Mouse (Mus musculus): ENCODE results near the gene Fras1.

Gene Fras1

GRCm38 (mm10) chr5:96574586-96574985 is 200.8 kb downstream of the Fras1 start:
- in situ Hi-C loops (cut with MseI, MboI): no loop called here

GRCm38 (mm10) chr5:96578705-96579104 is 204.9 kb downstream of the Fras1 start:
- in situ Hi-C loops (cut with MseI, MboI): no loop called here

DNA sequence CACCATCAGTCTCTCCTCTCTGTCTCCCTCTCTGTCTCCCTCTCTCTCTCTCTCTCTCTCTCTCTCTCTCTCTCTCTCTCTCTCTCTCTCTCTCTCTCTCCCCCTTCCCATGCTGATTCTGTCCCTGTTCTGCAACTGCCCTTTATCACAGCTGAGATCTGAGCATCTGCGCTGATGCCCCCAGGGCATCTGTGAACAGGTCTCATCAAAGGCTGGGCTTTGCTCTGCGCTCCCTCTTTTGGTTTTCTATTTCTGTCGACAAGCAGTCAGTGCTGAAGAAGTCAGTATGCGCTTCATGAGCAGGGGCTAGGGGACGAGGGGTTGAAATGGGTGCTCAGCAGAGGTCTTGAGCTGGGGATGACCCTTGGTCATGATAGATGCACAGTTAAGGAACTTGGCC is 206.2 kb downstream of the Fras1 start:
- in situ Hi-C loops (cut with MseI, MboI): no loop called here

DNA sequence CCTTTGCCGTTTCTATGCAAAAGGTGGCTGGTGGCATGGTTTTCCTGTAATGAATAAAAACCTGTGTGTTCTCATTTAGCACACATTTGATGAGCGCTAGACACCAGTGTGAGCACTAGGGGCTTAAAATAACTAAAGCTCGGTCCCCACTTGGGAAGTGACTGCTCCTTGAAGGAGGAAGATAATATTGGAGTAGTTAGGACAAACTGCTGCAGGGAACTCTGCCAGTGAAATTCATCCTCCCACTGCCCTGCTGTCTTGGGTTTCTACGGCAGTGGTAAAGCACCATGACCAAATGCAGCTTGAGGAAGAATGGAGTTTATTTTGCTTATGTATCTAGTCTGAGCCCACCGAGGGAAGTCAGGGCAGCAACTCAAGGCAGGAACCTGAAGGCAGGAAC is 211.0 kb downstream of the Fras1 start:
- in situ Hi-C loops (cut with MseI, MboI): no loop called here

DNA sequence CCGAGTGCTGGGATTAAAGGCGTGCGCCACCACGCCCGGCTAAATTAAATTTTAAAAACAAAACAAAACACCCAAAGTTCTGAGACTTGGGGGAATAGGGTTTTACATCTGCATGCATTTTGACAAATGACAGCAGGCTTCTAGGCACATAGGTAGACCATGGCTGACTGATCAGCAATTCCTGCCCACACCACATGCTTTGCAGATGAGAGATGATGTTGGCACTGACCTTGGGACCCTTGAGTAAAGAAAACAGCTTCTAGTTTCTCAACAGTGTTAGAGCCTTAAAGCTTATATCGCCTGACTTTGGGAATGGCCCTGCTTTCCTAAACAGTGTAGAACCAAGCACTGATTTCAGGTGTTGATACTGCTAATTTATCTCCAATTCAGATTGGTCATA is 216.9 kb downstream of the Fras1 start:
- in situ Hi-C loops (cut with MseI, MboI): no loop called here

DNA sequence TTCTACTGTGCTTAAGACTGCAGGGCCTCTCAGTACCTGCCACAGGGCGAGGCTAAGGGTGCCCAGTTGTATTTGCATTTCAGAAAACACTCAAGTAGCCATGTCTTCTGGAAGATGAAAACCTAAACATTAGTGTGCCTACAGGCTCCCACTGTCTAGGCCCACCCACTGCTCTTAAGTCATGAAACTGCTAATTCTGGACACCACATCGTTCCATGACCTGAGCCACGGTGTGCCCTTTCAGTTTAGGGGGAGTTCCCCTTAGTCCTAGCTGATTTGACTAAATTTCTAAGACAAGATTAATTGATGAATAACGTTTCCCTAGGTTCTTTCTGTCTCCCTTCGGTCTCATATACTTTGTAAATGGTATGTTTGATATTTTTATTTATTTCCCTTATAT is 222.0 kb downstream of the Fras1 start:
- in situ Hi-C loops (cut with MseI, MboI): no loop called here

GRCm38 (mm10) chr5:96603974-96604769 is 230.4 kb downstream of the Fras1 start:
- in situ Hi-C loops (cut with MseI, MboI): no loop called here

- in situ Hi-C loops (cut with MseI, MboI): no loop called here
These were observed 234.3 kb downstream of the Fras1 start for GRCm38 (mm10) chr5:96608036-96608435.

GRCm38 (mm10) chr5:96608581-96609280 is 235.0 kb downstream of the Fras1 start:
- in situ Hi-C loops (cut with MseI, MboI): no loop called here

GRCm38 (mm10) chr5:96612077-96612476 is 238.3 kb downstream of the Fras1 start:
- in situ Hi-C loops (cut with MseI, MboI): no loop called here

DNA sequence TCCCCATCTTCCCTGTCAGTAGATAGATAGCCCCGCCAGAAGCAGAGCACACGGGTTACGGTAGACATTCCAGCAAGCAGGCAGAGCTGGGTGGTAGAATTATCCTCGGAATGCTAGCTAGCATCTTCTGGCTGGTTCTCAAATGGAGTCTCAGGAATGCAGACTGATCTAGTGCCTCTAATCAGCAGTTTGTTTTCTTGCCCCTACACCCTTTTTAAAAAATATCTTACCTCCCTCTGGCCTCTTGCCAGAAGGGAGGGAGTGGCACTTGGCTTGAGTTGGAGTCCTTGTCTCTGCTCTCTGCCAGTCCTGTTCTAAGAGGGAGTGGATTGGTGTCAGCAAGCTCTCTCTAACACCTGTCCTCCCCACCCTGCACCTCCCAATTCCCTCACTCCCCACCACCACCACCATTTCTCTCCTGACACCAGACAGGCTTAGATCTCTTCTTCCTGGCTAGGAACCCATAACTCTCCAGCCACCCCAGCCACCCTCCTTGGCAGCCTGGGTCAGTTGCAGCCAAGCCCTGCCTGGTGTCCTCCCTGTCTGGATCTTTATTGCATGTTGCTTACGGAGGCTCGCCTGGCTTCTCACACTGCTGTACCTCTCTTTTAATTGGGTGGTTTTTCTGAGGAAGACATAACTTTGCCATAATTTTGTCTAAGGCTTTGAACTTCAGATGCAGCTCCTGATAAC is 243.3 kb downstream of the Fras1 start:
- in situ Hi-C loops (cut with MseI, MboI): no loop called here

DNA sequence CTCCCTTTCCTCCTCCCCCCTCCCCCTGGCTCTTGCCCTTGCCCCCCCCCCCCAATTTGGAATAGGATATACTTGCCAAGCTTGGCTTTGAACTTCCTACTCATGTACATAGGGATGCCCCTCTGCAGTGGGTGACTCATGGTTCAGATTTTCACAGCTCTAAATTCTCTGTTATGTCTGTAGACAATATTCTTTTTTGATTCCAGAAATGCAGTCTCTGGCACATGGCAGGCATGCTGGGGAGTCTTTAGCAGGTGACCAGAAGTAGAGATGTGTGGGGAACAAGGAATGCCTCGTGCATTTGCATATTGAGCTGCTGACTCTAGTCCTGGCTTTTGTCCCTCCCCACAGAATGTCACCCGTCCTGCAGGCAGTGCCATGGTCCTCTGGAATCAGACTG is 244.3 kb downstream of the Fras1 start:
- in situ Hi-C loops (cut with MseI, MboI): no loop called here

GRCm38 (mm10) chr5:96620209-96620608 is 246.5 kb downstream of the Fras1 start:
- in situ Hi-C loops (cut with MseI, MboI): no loop called here

DNA sequence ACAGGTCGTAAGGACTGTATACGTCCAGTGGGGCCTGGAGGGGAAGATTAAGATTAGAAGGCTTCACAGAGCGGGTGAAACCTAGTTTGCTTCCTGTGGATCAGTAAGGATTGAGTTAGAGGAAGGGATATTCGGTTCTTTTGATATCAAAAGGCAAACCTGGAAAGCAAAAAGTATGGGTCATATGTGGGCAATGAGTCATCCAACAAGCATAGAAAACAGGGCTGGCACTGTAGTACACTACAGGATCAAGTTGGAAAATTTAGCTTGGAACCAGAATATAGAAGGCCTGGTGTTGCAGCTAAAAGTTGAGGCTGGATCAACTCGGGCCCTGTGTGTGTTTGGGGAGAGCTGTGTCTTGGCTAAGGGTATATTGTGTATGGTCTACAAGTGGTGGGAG is 246.9 kb downstream of the Fras1 start:
- in situ Hi-C loops (cut with MseI, MboI): no loop called here

DNA sequence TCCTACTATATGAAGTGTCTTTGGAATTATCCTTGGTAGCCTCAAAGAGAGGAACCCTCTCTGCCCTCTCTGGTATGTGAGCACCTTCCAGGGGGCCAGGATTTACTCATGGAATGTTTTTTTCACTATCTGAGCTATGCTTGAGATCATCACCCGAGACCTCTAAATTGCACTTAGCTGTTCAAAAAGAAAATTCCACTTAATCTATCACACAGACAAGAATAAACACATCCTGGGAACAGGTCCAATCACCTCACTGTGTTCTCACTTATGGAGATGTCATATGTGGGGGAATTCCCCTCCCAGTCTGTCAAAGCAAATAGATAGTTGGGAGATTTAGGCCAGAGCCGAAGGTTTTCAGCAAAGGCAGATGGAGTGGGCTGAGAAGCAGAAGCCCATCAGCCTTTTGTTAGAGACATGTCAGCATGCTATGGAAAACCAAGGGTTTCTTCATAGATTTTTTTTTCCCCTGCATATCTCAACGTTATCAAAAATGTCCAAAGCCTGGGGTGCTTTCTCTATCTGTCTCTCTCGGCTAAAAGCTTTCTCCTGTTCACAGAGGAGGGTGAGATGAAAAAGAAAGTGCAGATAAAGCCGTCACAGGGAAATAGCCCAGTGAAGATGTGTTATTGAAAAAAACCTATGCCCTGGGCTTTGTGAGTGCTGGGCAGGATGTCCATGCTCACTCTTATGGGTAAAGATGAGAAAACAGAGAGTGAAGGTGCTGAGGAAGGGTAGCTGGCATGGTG is 249.0 kb downstream of the Fras1 start:
- in situ Hi-C loops (cut with MseI, MboI): no loop called here

- in situ Hi-C loops (cut with MseI, MboI): no loop called here
These were observed 256.1 kb downstream of the Fras1 start for GRCm38 (mm10) chr5:96629851-96630250.

GRCm38 (mm10) chr5:96635146-96635862 is 261.5 kb downstream of the Fras1 start:
- in situ Hi-C loops (cut with MseI, MboI): no loop called here

DNA sequence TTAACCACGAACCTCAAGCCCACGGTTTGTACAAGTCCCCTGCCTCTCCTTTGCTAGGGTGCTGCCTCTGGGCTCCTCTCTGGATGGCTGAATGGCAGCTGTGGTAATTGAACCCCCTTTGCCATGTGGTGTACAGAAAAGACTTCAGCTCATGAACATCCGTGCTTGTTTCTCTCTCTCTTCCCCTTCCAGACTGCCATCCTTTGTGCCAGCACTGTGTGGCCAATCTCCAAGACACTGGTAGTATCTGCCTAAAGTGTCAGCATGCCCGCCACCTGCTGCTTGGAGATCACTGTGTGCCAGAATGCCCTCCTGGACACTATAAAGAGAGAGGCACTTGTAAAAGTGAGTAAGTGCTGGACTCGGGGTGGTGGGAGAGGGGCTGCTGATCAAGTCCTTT is 262.1 kb downstream of the Fras1 start:
- in situ Hi-C loops (cut with MseI, MboI): no loop called here

DNA sequence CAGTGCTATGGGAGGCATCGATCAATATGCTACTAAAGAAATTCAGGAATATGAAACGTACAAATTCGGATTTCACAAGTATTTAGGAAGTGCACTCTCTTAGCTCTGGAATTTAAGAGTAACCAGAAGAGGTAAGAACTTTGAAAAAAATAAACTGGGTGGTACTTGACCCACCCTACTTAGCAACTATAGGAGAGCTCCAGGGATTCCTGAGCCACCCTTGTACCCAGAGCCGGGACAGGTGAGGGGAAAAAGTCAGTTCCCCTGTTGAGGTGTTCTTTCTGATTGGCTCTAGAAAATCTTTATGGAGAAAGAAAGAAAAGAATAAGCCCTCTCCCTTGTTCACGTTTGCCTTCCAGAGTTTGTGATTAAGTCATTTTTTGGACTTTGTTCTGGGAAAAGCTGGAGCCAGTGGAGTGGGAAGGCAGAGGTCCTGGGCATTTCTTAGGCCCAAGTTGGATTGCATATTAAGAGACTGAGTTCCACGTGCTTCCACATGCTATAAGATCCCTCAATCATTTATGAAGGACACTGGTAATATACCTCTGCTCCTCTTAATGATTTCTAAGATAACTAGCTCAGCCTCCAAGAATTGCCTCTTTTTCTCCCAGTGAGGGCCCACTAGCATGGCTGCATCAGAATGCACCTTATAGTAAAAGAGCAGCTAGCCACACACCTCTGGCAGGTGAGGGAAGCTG is 265.6 kb downstream of the Fras1 start:
- in situ Hi-C loops (cut with MseI, MboI): no loop called here

- in situ Hi-C loops (cut with MseI, MboI): no loop called here
These were observed 267.5 kb downstream of the Fras1 start for GRCm38 (mm10) chr5:96641297-96641696.

DNA sequence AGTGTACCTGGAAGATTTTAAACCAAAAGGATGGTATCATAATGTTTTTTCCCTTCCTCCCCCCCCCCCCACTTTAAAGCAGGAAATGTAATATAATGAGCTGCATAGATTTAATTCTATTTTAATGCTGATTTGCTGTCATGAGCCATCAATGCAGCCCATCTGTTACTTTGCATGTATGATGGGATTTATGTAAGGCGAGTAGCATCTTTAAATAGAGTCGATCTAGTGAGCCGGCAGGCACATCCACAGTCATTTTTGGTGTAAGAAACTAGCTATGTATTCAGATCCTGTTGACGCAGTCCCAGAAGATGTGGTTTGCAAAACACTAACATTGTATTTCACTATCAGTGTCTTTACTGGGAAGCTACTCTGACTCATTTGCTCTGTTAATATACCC is 301.9 kb downstream of the Fras1 start:
- in situ Hi-C loops (cut with MseI, MboI): no loop called here
